Mouse (Mus musculus) heart, adult 18-20 months (tissue): ENCODE measurements at regions not wholly inside any gene's neighbourhood (a gene's known extent, or its start where the extent isn't known, plus 50 kb on each side); places are given as distances from the start of the nearest gene placed in this dataset.

Experiments used
- DNase-seq, 2 experiments: peaks; one replicate each; pipeline ENCODE4 v3.0.0; 2021 to 2022; ENCODE audit warnings: mixed read lengths in 1 of 2

DNA sequence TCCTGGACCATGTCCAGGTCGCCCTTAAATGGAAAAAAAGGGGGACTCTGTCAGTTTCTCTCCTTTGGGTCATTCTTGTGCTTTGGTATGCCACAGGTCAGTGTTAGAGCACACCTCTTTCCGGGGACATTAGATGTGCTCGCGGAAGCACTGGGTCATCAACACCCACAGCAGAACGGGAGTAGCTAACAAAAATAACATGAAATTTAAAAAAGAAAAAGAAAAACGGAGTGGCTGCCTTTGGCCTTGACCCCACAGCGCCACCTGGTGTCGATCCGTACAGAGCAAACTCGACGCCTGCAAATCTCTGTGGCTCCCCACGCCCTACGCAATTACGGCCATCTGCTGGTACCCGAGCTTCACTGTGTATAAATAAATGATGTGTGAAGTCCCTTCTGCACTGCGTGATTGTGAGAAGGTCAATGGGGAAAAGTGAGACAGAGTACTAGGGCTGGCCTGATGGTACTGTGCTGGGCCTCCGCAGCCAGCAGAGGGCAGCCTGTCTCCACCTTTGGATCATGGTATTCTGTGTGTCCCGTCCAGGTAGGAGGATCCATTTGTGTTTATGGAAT is 99.0 kb upstream of the Slc7a12 start:
- peak; percentile 6 to 51 for DNase-seq

DNA sequence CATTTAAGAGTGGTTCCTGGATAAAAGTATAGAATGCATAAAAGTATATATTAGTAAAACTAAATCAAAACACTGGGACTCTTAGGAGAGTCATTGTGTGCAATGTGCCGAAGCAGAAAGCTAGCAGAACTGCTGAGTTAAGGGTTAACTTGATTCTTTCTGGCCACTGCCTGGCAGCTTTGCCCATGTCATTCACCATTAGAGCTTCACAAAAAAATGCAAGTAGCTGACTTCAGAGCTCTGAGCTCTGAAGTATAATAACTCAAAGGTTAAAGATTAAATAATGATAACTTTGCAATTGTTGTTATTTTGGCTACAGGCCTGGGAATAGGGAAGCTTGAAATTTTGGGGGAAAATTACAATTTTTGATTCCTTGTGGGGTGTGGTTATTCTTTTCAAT is 89.8 kb upstream of the Slc7a12 start:
- DNase-seq, result no peak

DNA sequence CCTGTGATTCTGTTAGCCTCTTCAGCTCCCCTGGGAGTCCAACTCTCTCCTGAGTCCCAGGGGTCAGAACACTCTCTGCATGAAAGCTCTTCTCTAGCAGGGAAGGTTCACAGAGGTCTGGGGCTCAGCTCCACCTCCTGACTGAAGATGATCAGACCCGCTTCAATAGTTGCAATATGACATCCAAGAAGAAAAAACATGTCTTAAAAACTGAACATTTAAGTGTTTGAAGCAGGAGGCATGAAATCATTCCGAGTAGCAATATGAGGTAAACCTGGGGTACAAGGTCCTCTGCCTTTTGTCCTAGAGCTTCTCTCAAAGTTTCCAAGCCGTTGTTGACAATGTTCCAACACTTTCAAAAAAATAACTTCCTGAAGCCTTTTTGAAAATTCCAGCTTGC is 81.8 kb upstream of the Slc7a12 start:
- no peak for DNase-seq

DNA sequence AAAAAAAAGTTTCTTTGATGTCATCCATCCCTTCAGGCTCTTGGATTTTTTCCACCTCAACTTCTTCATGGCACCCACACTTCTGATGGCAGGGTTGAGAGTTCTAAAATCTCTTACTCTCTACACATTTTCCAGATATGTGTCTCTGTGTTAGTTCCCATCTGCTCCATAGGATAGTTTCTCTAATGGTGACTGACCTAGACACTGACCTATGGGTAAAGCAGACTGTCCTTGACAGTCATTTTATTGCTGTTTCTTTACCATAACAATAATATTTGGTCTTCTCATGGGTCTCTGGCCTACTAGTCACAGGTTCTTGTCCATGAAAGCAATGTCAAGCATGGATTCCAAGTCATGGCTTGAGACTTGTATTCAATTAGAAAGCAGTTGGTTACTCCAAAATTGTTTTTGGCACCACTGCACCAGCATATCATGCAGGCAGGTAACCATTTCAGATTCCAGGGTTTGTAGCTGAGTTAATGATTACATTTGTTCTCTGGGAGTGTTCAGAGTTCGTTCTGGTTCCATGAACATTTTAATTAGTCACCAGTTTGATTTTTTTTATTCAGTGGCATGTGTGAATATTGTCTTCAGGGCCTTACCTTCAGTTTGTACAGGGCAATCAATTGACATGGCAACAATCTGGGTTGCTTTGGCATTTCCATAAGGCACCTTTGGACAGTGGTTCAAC is 71.9 kb upstream of the Slc7a12 start:
- no peak for DNase-seq
